Mouse (Mus musculus) adrenal gland, adult 8-10 months (tissue): ENCODE data around the gene Gjb4. TPM values are rescaled to one million over a fixed set of nuclear protein-coding genes. Genes with fewer than 3 reads are reported as not detected.

ENCODE experiments used
- DNase-seq: peaks from one replicate; pipeline ENCODE4 v3.0.0; 2022
- total RNA-seq, 4 experiments: library from RNA; stranded (reverse); gene quantifications; 2 replicates each; pipeline ENCODE4 v1.2.4; 2022

Gjb4 gene
- total RNA-seq, 4 experiments from 2014 or later = not detected

DNA sequence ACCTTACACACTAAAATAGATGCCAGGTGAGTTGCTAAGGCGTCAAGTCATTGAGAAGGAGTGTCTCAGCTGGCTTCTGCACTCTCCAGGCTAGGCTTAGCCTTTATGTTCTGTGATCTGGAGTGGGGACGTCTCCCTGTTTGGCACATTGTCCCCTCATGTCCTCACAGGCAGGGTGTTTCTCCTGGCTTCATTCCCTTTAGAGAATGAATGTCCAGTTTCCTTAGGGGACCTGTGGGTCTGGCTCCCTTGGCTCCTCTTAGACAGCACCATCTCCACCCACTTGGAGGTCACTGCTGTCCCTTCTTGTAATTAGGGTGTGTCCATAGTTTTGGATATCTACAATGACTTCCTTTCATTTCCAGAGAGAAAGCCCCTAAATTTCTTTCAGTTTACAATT lies 47.0 kb downstream of the Gjb4 start:
- no peak for DNase-seq

- no peak for DNase-seq
Measured at GRCm38 (mm10) chr4:127303796-127304195, 50.1 kb downstream of the Gjb4 start.

Other genes starting within 250 kb of the Gjb4 start
- gene Tmem35b, start 230.4 kb downstream of the Gjb4 start, total RNA-seq = 10 to 100 TPM; 19.0 to 21.6 (median 20.3) TPM
- 1 to 10 TPM; 3.3 to 7.0 (median 5.8) TPM for gene Dlgap3, start 184.9 kb downstream of the Gjb4 start, total RNA-seq
- 10 to 100 TPM; 58.8 to 73.0 (median 67.6) TPM for gene Smim12, start 110.3 kb downstream of the Gjb4 start, total RNA-seq
- gene Gja4, start 40.0 kb downstream of the Gjb4 start, total RNA-seq = 1 to 10 TPM; 3.1 to 7.0 (median 4.5) TPM
- gene Gjb3, start 23.2 kb downstream of the Gjb4 start, total RNA-seq = not detected
- gene Gjb5, start 4.1 kb upstream of the Gjb4 start, total RNA-seq = under 1 TPM in 3 of 4 experiments, not detected in 1; 0.18 to 0.38 (median 0.21) TPM